Mouse (Mus musculus) heart, postnatal 36 days (tissue): ENCODE data around the gene Nutm1. TPM values are rescaled to one million over a fixed set of nuclear protein-coding genes. Genes with fewer than 3 reads are reported as not detected.
"Not testable (repeated sequence)": the region's sequence is repeated elsewhere in the genome, so short reads cannot be mapped to it uniquely, and the experiment has no call there.

Experiments used
- DNase-seq, 2 experiments: peaks; one replicate each; pipeline ENCODE4 v3.0.0; 2021 to 2022
- intact Hi-C: fragments of 180-260 bp; cut with DNase I; formaldehyde crosslinking; loops from one replicate; pipeline ENCODE4 v1.15.1; 2025
- total RNA-seq, 2 experiments: library from RNA; stranded (reverse); gene quantifications; 2 replicates each; pipeline ENCODE4 v1.2.3; 2021

The Nutm1 gene
- not detected for total RNA-seq

- DNase-seq, result no peak
- intact Hi-C loops, result no loop called here
These were observed at the start of gene Nutm1 for GRCm38 (mm10) chr2:112259241-112259962. Gene Nutm1, minus strand, starts transcription at chr2:112259291.

- intact Hi-C loops, result loop anchor here (2.0 kb wide), 1 partner anchor 38 kb away; no protein-coding TSS in a partner anchor
- DNase-seq, result no peak
These were observed 49.6 kb upstream of the Nutm1 start for GRCm38 (mm10) chr2:112308671-112309070.

GRCm38 (mm10) chr2:112298221-112298620, 39.1 kb upstream of the Nutm1 start:
- intact Hi-C loops, result no loop called here
- DNase-seq, result no peak

GRCm38 (mm10) chr2:112296211-112296610, 37.1 kb upstream of the Nutm1 start:
- DNase-seq, result no peak
- intact Hi-C loops, result no loop called here

- intact Hi-C loops, result no loop called here
- no peak for DNase-seq
These were observed 33.7 kb upstream of the Nutm1 start for GRCm38 (mm10) chr2:112292823-112293222.

- no peak for DNase-seq
- intact Hi-C loops, result no loop called here
These were observed 30.4 kb upstream of the Nutm1 start for GRCm38 (mm10) chr2:112289507-112289906.

- no peak for DNase-seq
- intact Hi-C loops, result no loop called here
These were observed 28.0 kb upstream of the Nutm1 start for GRCm38 (mm10) chr2:112287059-112287458.

GRCm38 (mm10) chr2:112286062-112286461, 27.0 kb upstream of the Nutm1 start:
- DNase-seq, intact Hi-C loops: not testable (repeated sequence)

GRCm38 (mm10) chr2:112285031-112285390, 25.9 kb upstream of the Nutm1 start:
- DNase-seq, result no peak
- intact Hi-C loops, result loop anchor here (2.0 kb wide), 2 partner anchors 16 to 18 kb away; partner anchors contain the start of gene Gm21985

GRCm38 (mm10) chr2:112284363-112285030, 25.4 kb upstream of the Nutm1 start:
- intact Hi-C loops, result loop anchor here (2.0 kb wide), 2 partner anchors 16 to 18 kb away; partner anchors contain the start of gene Gm21985
- peak; percentile 68 to 70 for DNase-seq

- intact Hi-C loops, result no loop called here
- DNase-seq, result no peak
These were observed 23.8 kb upstream of the Nutm1 start for GRCm38 (mm10) chr2:112282846-112283245.

- DNase-seq, result no peak
- intact Hi-C loops, result no loop called here
These were observed 17.8 kb upstream of the Nutm1 start for GRCm38 (mm10) chr2:112276870-112277269.

GRCm38 (mm10) chr2:112273474-112273873, 14.4 kb upstream of the Nutm1 start:
- intact Hi-C loops, result no loop called here
- no peak for DNase-seq

GRCm38 (mm10) chr2:112272909-112273308, 13.8 kb upstream of the Nutm1 start:
- intact Hi-C loops, result no loop called here
- no peak for DNase-seq

GRCm38 (mm10) chr2:112270011-112270410, 10.9 kb upstream of the Nutm1 start:
- intact Hi-C loops, result loop anchor here (2.0 kb wide), 1 partner anchor 39 kb away; no protein-coding TSS in a partner anchor

GRCm38 (mm10) chr2:112267547-112268269, 8.6 kb upstream of the Nutm1 start:
- DNase-seq, result no peak
- intact Hi-C loops, result loop anchor here (2.0 kb wide), 1 partner anchor 17 kb away; no protein-coding TSS in a partner anchor

More at GRCm38 (mm10) chr2:112270011-112270410, 10.9 kb upstream of the Nutm1 start:
- peak in 1 of 2 experiments; percentile 20 for DNase-seq

- intact Hi-C loops, result loop anchor here (2.0 kb wide), 1 partner anchor 18 kb away; no protein-coding TSS in a partner anchor
These were observed 7.7 kb upstream of the Nutm1 start for GRCm38 (mm10) chr2:112266780-112267179.

GRCm38 (mm10) chr2:112266242-112266592, 7.1 kb upstream of the Nutm1 start, which contains the start of gene Gm21985:
Gene Gm21985, plus strand, starts transcription at chr2:112266314.
- DNase-seq, result peak; percentile 66 to 77
- intact Hi-C loops, result loop anchor here (2.0 kb wide), 1 partner anchor 19 kb away; no protein-coding TSS in a partner anchor

More at GRCm38 (mm10) chr2:112266780-112267179, 7.7 kb upstream of the Nutm1 start:
- peak; percentile 28 to 58 for DNase-seq

GRCm38 (mm10) chr2:112265448-112266241, 6.6 kb upstream of the Nutm1 start, which contains the start of gene Slc12a6:
Gene Slc12a6, plus strand, starts transcription at chr2:112265825.
- intact Hi-C loops, result loop anchor here (2.0 kb wide), 1 partner anchor 19 kb away; no protein-coding TSS in a partner anchor
- DNase-seq, result peak; percentile 90 to 93

- intact Hi-C loops, result loop anchor here (5.0 kb wide), 1 partner anchor 103 kb away; the partner anchor contains the start of gene Emc4
- no peak for DNase-seq
These were observed 5.3 kb upstream of the Nutm1 start for GRCm38 (mm10) chr2:112264364-112264763.
